Mouse (Mus musculus) thymus, adult 2 months (tissue): ENCODE results near the gene Slc2a5.

Experiments
- CTCF ChIP-seq: fragments of 200-500 bp; IDR thresholded peaks from 2 replicates; pipeline ENCODE4 v1.5.1; 2012; ENCODE audit warnings: mild to moderate bottlenecking, control low read depth, low read length, moderate library complexity, borderline replicate concordance; ENCODE audit not compliant: control insufficient read depth, poor library complexity, insufficient read depth; ENCODE audit errors: extremely low read depth
- POLR2A ChIP-seq: fragments of 200-500 bp; IDR thresholded peaks from 2 replicates; pipeline ENCODE4 v1.6.1; 2012; ENCODE audit warnings: mild to moderate bottlenecking, low read length, control low read depth, moderate library complexity; ENCODE audit not compliant: control insufficient read depth, poor library complexity, insufficient read depth; ENCODE audit errors: extremely low read depth

GRCm38 (mm10) chr4:150178131-150178530, 59.0 kb downstream of the Slc2a5 start:
- TF ChIP-seq CTCF, result no peak
- TF ChIP-seq POLR2A, result no peak
